ENCODE assay signal across 14 mouse cellular contexts in the genomic region with DNA sequence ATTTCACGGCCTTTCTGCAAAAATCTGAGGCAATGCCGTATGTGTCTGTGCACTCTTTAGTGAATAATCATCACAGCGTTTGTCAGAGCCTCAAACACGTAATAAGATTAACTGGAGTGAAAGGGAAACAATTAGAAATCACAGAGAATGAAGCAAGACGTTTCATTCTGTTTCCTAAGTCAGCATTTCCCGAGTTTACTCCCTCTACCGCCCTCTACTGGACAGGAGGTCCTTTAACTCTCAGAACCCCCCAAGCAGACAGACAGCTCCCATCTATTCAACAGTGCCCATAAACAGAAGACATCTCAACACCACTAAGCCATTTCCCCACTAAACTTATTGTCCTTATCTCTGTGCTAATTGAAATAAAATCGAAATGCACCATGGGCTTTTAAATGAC.
DNase-seq lines count a peak whose midpoint lies in the region; ATAC-seq and TF ChIP-seq lines count a peak whose summit lies in the region.
"Had no signal": no experiment of that assay in that cellular context is flagged by ENCODE, and none has a peak within 500 bp of the region (broad histone marks: within the 10 kb centered on the region; RNA-seq: fewer than 3 reads in every experiment).

No protein-coding gene starts in this region.

- peak; percentile 2 for DNase-seq in thymus, postnatal 25 days
- no peak for DNase-seq in thymus, postnatal 4 days
- no peak for DNase-seq in brain, embryonic 14.5 days (ENCODE audit: low read depth)
- no peak for DNase-seq in limb, embryonic 10.5 days (ENCODE audit: low spot score)
- no peak for DNase-seq in kidney, adult 18-20 months
- DNase-seq: adrenal gland, adult 8-10 months; cerebellum, adult 11 months; gastrocnemius, postnatal 10 days; liver, embryonic 13.5 days; thymus, postnatal 36 days had no signal

- no peak overlapping the region for H3K4me2 ChIP-seq in intestine, postnatal 0 days (replicated peaks; ENCODE audit: low read depth)
- H3K4me2 ChIP-seq in intestine, embryonic 16.5 days (ENCODE audit: low read depth, low read length): no peak overlapping the region
- no peak overlapping the region for H3K4me2 ChIP-seq in heart, embryonic 11.5 days
- H3K4me2 ChIP-seq: hindbrain, embryonic 13.5 days; liver, embryonic 13.5 days had no signal

- H3K9ac ChIP-seq in intestine, postnatal 0 days (ENCODE audit: low read depth, low read length): no peak overlapping the region
- no peak overlapping the region for H3K9ac ChIP-seq in intestine, embryonic 16.5 days (ENCODE audit: low read depth, low read length)
- H3K9ac ChIP-seq in heart, embryonic 11.5 days (ENCODE audit: low read depth, low read length): no peak overlapping the region
- H3K9ac ChIP-seq: hindbrain, embryonic 13.5 days; liver, embryonic 13.5 days had no signal

- TF ChIP-seq POLR2A in brain, embryonic 14.5 days (IDR thresholded peaks at IDR 0.05; ENCODE audit: borderline replicate concordance, extremely low read depth, insufficient read depth, insufficient read length, poor library complexity, severe bottlenecking): no peak

- no peaks in the 10 kb centered on the region for H3K36me3 ChIP-seq in intestine, postnatal 0 days (ENCODE audit: control insufficient read depth, insufficient read depth)
- no peaks in the 10 kb centered on the region for H3K36me3 ChIP-seq in intestine, embryonic 16.5 days (ENCODE audit: control insufficient read depth, insufficient read depth, low read length)
- H3K36me3 ChIP-seq in limb, embryonic 10.5 days: no peaks in the 10 kb centered on the region
- H3K36me3 ChIP-seq in heart, embryonic 11.5 days (ENCODE audit: control insufficient read depth, insufficient read depth, low read length): no peaks in the 10 kb centered on the region
- H3K36me3 ChIP-seq: hindbrain, embryonic 13.5 days; liver, embryonic 13.5 days had no signal

- no peaks in the 10 kb centered on the region; the same call in 1 of the 2 replicates for H3K9me3 ChIP-seq in intestine, postnatal 0 days (ENCODE audit: control insufficient read depth)
- no peaks in the 10 kb centered on the region for H3K9me3 ChIP-seq in intestine, embryonic 16.5 days (ENCODE audit: control insufficient read depth, low read length)
- 0 out of 2 replicates have a peak, but pooled peaks cover 2% of the 10 kb centered on the region for H3K9me3 ChIP-seq in limb, embryonic 10.5 days (replicated peaks)
- 0 out of 2 replicates have a peak, but pooled peaks cover 3% of the 10 kb centered on the region for H3K9me3 ChIP-seq in heart, embryonic 11.5 days (replicated peaks; ENCODE audit: control insufficient read depth, low read length)
- H3K9me3 ChIP-seq: liver, embryonic 13.5 days had no signal

- no peaks in the 10 kb centered on the region for H3K4me1 ChIP-seq in intestine, postnatal 0 days (replicated peaks; ENCODE audit: control insufficient read depth, insufficient read depth, low read length)
- no peaks in the 10 kb centered on the region for H3K4me1 ChIP-seq in intestine, embryonic 16.5 days (ENCODE audit: control insufficient read depth, insufficient read depth, low read length)
- H3K4me1 ChIP-seq in limb, embryonic 10.5 days: peaks cover 9% of the 10 kb centered on the region
- H3K4me1 ChIP-seq in heart, embryonic 11.5 days (ENCODE audit: control insufficient read depth, insufficient read depth, low read length): no peaks in the 10 kb centered on the region
- H3K4me1 ChIP-seq: liver, embryonic 13.5 days had no signal

- WGBS in intestine, postnatal 0 days: 81% methylated on average over 8 of the region's 8 CpGs
- 85% methylated on average over 8 of the region's 8 CpGs for WGBS in intestine, embryonic 16.5 days
- WGBS in limb, embryonic 10.5 days: 84% methylated on average over 8 of the region's 8 CpGs
- WGBS in heart, embryonic 11.5 days (ENCODE audit: insufficient replicate concordance): 75% methylated on average over 8 of the region's 8 CpGs

- ATAC-seq in intestine, postnatal 0 days: no peak
- ATAC-seq in intestine, embryonic 16.5 days: no peak
- no peak for ATAC-seq in heart, embryonic 11.5 days (replicated peaks; ENCODE audit: insufficient number of reproducible peaks, low FRiP score, low TSS enrichment)

- peak; percentile 34 for TF ChIP-seq CTCF in intestine, postnatal 0 days (IDR thresholded peaks at IDR 0.05; ENCODE audit: low read depth)
- TF ChIP-seq CTCF in brain, embryonic 14.5 days (IDR thresholded peaks at IDR 0.05; ENCODE audit: borderline replicate concordance, extremely low read depth, insufficient read depth, insufficient read length): 0 out of 2 replicates have a peak, but pooled peaks have one; percentile 14

- no peak overlapping the region for H3K4me3 ChIP-seq in intestine, postnatal 0 days (ENCODE audit: low read depth, low read length)
- H3K4me3 ChIP-seq in intestine, embryonic 16.5 days (ENCODE audit: low read length): no peak overlapping the region
- H3K4me3 ChIP-seq in limb, embryonic 10.5 days: no peak overlapping the region
- no peak overlapping the region for H3K4me3 ChIP-seq in heart, embryonic 11.5 days (ENCODE audit: low read depth, low read length)
- H3K4me3 ChIP-seq: hindbrain, embryonic 13.5 days; liver, embryonic 13.5 days had no signal

- no peak overlapping the region for H3K27ac ChIP-seq in intestine, postnatal 0 days (ENCODE audit: low read depth, low read length)
- no peak overlapping the region for H3K27ac ChIP-seq in intestine, embryonic 16.5 days (ENCODE audit: low read length)
- no peak overlapping the region for H3K27ac ChIP-seq in limb, embryonic 10.5 days
- no peak overlapping the region for H3K27ac ChIP-seq in heart, embryonic 11.5 days (ENCODE audit: low read depth, low read length)
- H3K27ac ChIP-seq: hindbrain, embryonic 13.5 days; liver, embryonic 13.5 days had no signal

- no peaks in the 10 kb centered on the region for H3K27me3 ChIP-seq in intestine, postnatal 0 days (replicated peaks; ENCODE audit: control insufficient read depth, insufficient read depth, low read length)
- H3K27me3 ChIP-seq in intestine, embryonic 16.5 days (replicated peaks; ENCODE audit: control insufficient read depth, insufficient read depth, low read length): no peaks in the 10 kb centered on the region
- no peaks in the 10 kb centered on the region for H3K27me3 ChIP-seq in limb, embryonic 10.5 days (ENCODE audit: low read depth, poor library complexity, severe bottlenecking)
- no peaks in the 10 kb centered on the region for H3K27me3 ChIP-seq in heart, embryonic 11.5 days (ENCODE audit: control insufficient read depth, insufficient read depth, low read length)
- H3K27me3 ChIP-seq: hindbrain, embryonic 13.5 days; liver, embryonic 13.5 days had no signal
